Mouse (Mus musculus) olfactory bulb, adult 2 months (tissue): ENCODE results near the gene Bloc1s1.

ENCODE experiments used
- CTCF ChIP-seq: fragments of 200-500 bp; IDR thresholded peaks from 2 replicates; pipeline ENCODE4 v1.5.1; 2012; ENCODE audit warnings: low read depth, mild to moderate bottlenecking, low read length, moderate library complexity; ENCODE audit not compliant: insufficient read depth
- POLR2A ChIP-seq: fragments of 200-500 bp; IDR thresholded peaks from 2 replicates; pipeline ENCODE4 v1.6.1; 2012; ENCODE audit warnings: mild to moderate bottlenecking, low read depth, low read length, moderate library complexity; ENCODE audit not compliant: insufficient read depth

GRCm38 (mm10) chr10:128922822-128923012 is 1.1 kb downstream of the Bloc1s1 start, which contains the start of gene Rdh5:
- TF ChIP-seq CTCF = no peak
- TF ChIP-seq POLR2A = no peak
